Mouse (Mus musculus) ES-Bruce4 (cell line): Measurements from ENCODE around the gene Crip2. TPM values are rescaled to one million over a fixed set of nuclear protein-coding genes. Genes with fewer than 3 reads are reported as not detected.
A peak's percentile ranks its signal among the peaks of the same experiment; 100 is the strongest.

ENCODE experiments used
- H3K27ac ChIP-seq: 2 replicates; pipeline ENCODE4 v1.5.1; 2012; ENCODE audit warnings: low read length, inconsistent platforms; ENCODE audit not compliant: insufficient read depth
- H3K27me3 ChIP-seq: 2 replicates; pipeline ENCODE4 v1.6.1; 2012; ENCODE audit warnings: mild to moderate bottlenecking, low read length, inconsistent platforms; ENCODE audit not compliant: control insufficient read depth, poor library complexity, insufficient read depth, severe bottlenecking
- H3K36me3 ChIP-seq: 2 replicates; pipeline ENCODE4 v1.6.1; 2012; ENCODE audit warnings: inconsistent platforms, mild to moderate bottlenecking, low read length, moderate library complexity; ENCODE audit not compliant: control insufficient read depth, poor library complexity, insufficient read depth, severe bottlenecking
- H3K4me1 ChIP-seq: one replicate; pipeline ENCODE4 v1.8.1; 2011; ENCODE audit warnings: low read length; ENCODE audit not compliant: control insufficient read depth, insufficient read depth
- H3K4me3 ChIP-seq: 2 replicates; pipeline ENCODE4 v1.5.1; 2011; ENCODE audit warnings: low read depth, mild to moderate bottlenecking, low read length
- H3K9ac ChIP-seq: 2 replicates; pipeline ENCODE4 v1.6.1; 2012; ENCODE audit warnings: low read depth, mild to moderate bottlenecking, inconsistent platforms; ENCODE audit not compliant: poor library complexity, severe bottlenecking
- H3K9me3 ChIP-seq: replicated peaks from 2 replicates; pipeline ENCODE4 v1.6.1; 2012; ENCODE audit warnings: mild to moderate bottlenecking, low read length, inconsistent platforms; ENCODE audit not compliant: control insufficient read depth, poor library complexity, insufficient read depth, severe bottlenecking
- CTCF ChIP-seq: IDR thresholded peaks from one replicate; pipeline ENCODE4 v1.8.1; 2011; ENCODE audit warnings: low read depth, low read length
- EP300 ChIP-seq: IDR thresholded peaks from 2 replicates; pipeline ENCODE4 v1.6.1; 2011; ENCODE audit warnings: low read depth, low read length; ENCODE audit not compliant: insufficient read depth
- POLR2A ChIP-seq: IDR thresholded peaks from one replicate; pipeline ENCODE4 v1.8.1; 2011; ENCODE audit warnings: low read length; ENCODE audit not compliant: insufficient read depth
- polyA plus RNA-seq: library from polyadenylated mRNA; stranded (reverse); fragments of >200 nt; gene quantifications from 2 replicates; pipeline ENCODE4 v1.2.4, GENCODE M21; 2011; ENCODE audit warnings: low read depth; ENCODE audit not compliant: missing spikeins, insufficient read depth, insufficient read length

Gene Crip2
- polyA plus RNA-seq, 1 experiment, result 87.1 TPM

- Histone ChIP-seq H3K27me3 (no peaks in the 10 kb centered on the region), H3K36me3 (peaks cover 3% of the 10 kb centered on the region; the same call in 1 of the 2 replicates), H3K4me3 (peak overlapping the region; percentile 86), H3K9me3 (no peaks in the 10 kb centered on the region), H3K4me1 (peaks cover 2% of the 10 kb centered on the region), H3K9ac (peak overlapping the region; percentile 71), H3K27ac (peak overlapping the region; percentile 90)
- TF ChIP-seq EP300 (peak; percentile 81), CTCF (no peak)
Measured at GRCm38 (mm10) chr12:113156540-113156929, 16.5 kb downstream of the Crip2 start.

GRCm38 (mm10) chr12:113157002-113157401, 17.0 kb downstream of the Crip2 start:
- Histone ChIP-seq H3K36me3 (peaks cover 3% of the 10 kb centered on the region; the same call in 1 of the 2 replicates), H3K9me3 (no peaks in the 10 kb centered on the region), H3K4me1 (peaks cover 2% of the 10 kb centered on the region), H3K9ac (peak overlapping the region; percentile 71), H3K27me3 (no peaks in the 10 kb centered on the region), H3K4me3 (peak overlapping the region; percentile 86), H3K27ac (peak overlapping the region; percentile 87)
- no peak for TF ChIP-seq POLR2A
- no peak for TF ChIP-seq EP300
- TF ChIP-seq CTCF, result no peak

DNA sequence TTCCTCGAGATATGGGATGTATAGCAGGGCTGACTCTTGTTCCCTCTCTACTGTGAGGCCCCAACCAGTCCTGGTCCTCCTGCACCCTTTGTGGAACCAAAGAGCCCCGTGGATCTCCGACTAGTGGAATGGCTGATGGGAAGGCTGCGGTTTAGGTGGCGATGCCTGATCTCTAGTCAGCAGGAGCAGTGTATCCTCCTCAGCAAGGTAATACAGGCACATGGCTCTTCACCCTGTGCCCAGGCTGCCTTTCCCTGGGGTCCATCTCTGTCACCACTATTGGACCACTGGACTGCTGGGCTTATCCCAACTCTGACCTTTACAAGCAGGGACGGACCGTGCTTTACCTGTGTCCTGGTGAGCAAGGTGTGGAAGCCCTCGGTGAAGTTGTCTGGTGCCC, 17.5 kb downstream of the Crip2 start:
- no peaks in the 10 kb centered on the region for H3K27me3 ChIP-seq
- H3K4me1 ChIP-seq, result peaks cover 2% of the 10 kb centered on the region
- peaks cover 3% of the 10 kb centered on the region; the same call in 1 of the 2 replicates for H3K36me3 ChIP-seq
- TF ChIP-seq POLR2A (no peak), EP300 (no peak), CTCF (no peak)
- H3K9me3 ChIP-seq, result no peaks in the 10 kb centered on the region
- peak overlapping the region; percentile 86 for H3K4me3 ChIP-seq
- H3K27ac ChIP-seq, result no peak overlapping the region
- H3K9ac ChIP-seq, result peak overlapping the region; percentile 71; the same call in 1 of the 2 replicates

DNA sequence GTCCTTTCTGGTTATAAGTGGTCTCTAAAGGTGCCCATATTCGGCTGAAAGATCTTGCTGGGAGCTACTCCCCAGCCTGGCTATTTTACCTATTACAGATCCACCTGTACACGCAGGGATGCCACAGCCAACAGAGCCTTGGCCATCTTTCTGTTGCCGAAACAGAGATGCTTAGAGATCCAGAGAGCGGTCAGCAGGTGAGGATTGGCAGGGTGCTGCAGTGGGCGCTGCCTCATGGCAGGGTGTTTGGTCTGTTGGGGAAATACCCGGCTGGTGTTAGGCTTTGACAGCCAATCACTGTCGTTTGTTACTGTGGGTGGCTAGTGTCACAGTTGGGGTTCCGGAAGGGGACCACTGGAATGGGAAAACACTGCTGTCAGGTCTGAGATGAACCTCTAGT, 17.9 kb downstream of the Crip2 start:
- Histone ChIP-seq H3K4me3 (no peak overlapping the region), H3K4me1 (peaks cover 2% of the 10 kb centered on the region), H3K27me3 (no peaks in the 10 kb centered on the region), H3K36me3 (peaks cover 3% of the 10 kb centered on the region; the same call in 1 of the 2 replicates), H3K9me3 (no peaks in the 10 kb centered on the region), H3K27ac (no peak overlapping the region), H3K9ac (no peak overlapping the region)
- no peak for TF ChIP-seq EP300
- TF ChIP-seq CTCF, result no peak
- no peak for TF ChIP-seq POLR2A

- Histone ChIP-seq H3K9me3 (no peaks in the 10 kb centered on the region), H3K27ac (no peak overlapping the region), H3K4me1 (no peaks in the 10 kb centered on the region), H3K9ac (no peak overlapping the region), H3K36me3 (peaks cover 5% of the 10 kb centered on the region), H3K27me3 (no peaks in the 10 kb centered on the region), H3K4me3 (no peak overlapping the region)
- no peak for TF ChIP-seq CTCF
- no peak for TF ChIP-seq EP300
- no peak for TF ChIP-seq POLR2A
Measured at GRCm38 (mm10) chr12:113163561-113164006, 23.5 kb downstream of the Crip2 start.

- Histone ChIP-seq H3K27me3 (no peaks in the 10 kb centered on the region), H3K9me3 (no peaks in the 10 kb centered on the region), H3K36me3 (peaks cover 5% of the 10 kb centered on the region), H3K9ac (no peak overlapping the region), H3K27ac (no peak overlapping the region), H3K4me1 (no peaks in the 10 kb centered on the region), H3K4me3 (no peak overlapping the region)
- TF ChIP-seq POLR2A (no peak), EP300 (no peak), CTCF (no peak)
Measured at GRCm38 (mm10) chr12:113168031-113168536, 28.0 kb downstream of the Crip2 start.
